Mouse (Mus musculus) C2C12 (cell line): ENCODE data around the gene Adamts9. TPM values are rescaled to one million over a fixed set of nuclear protein-coding genes. Genes with fewer than 3 reads are reported as not detected.

Experiments used
- H3K27me3 ChIP-seq: one replicate; pipeline ENCODE4 v1.6.1; 2011; ENCODE audit not compliant: control insufficient read depth, insufficient read depth, insufficient read length
- H3K36me3 ChIP-seq: one replicate; pipeline ENCODE4 v1.6.1; 2011; ENCODE audit not compliant: control insufficient read depth, insufficient read depth
- H3K4me3 ChIP-seq: one replicate; pipeline ENCODE4 v1.5.1; 2011; ENCODE audit warnings: mild to moderate bottlenecking, control low read depth; ENCODE audit not compliant: poor library complexity, insufficient read depth, severe bottlenecking
- H3K79me2 ChIP-seq: one replicate; pipeline ENCODE4 v1.6.1; 2011; ENCODE audit not compliant: control insufficient read depth, insufficient read depth
- H3K79me3 ChIP-seq: one replicate; pipeline ENCODE4 v1.6.1; 2011; ENCODE audit warnings: low read depth, control low read depth
- H3ac ChIP-seq: one replicate; pipeline ENCODE3; 2011; ENCODE audit warnings: low read depth; ENCODE audit not compliant: control insufficient read depth, insufficient read length
- CEBPB ChIP-seq: IDR thresholded peaks from one replicate; pipeline ENCODE4 v1.6.1; 2011; ENCODE audit warnings: low read depth, mild to moderate bottlenecking, control low read depth, moderate library complexity
- CTCF ChIP-seq: IDR thresholded peaks from one replicate; pipeline ENCODE4 v1.5.1; 2011; ENCODE audit not compliant: control insufficient read depth, insufficient read depth, insufficient read length
- FOSL1 ChIP-seq: IDR thresholded peaks from one replicate; pipeline ENCODE4 v1.8.0; 2011; ENCODE audit warnings: mild to moderate bottlenecking, low read length; ENCODE audit not compliant: poor library complexity, insufficient read depth, severe bottlenecking
- MAX ChIP-seq: IDR thresholded peaks from one replicate; pipeline ENCODE4 v1.6.1; 2011; ENCODE audit warnings: mild to moderate bottlenecking, control low read depth
- MYOD1 ChIP-seq: IDR thresholded peaks from one replicate; pipeline ENCODE4 v1.6.1; 2011; ENCODE audit warnings: low read depth; ENCODE audit not compliant: control insufficient read depth, insufficient read length
- MYOG ChIP-seq: IDR thresholded peaks from one replicate; pipeline ENCODE4 v1.6.1; 2011; ENCODE audit not compliant: control insufficient read depth, insufficient read length; ENCODE audit errors: extremely low read depth
- USF1 ChIP-seq: IDR thresholded peaks from one replicate; pipeline ENCODE4 v1.6.1; 2011; ENCODE audit warnings: low read depth, mild to moderate bottlenecking, control low read depth, moderate library complexity
- polyA plus RNA-seq: library from polyadenylated mRNA; unstranded; fragments of >200 nt; fragmentation: generic; extraction: Trizol; gene quantifications from one replicate; pipeline ENCODE4 v1.2.1, GENCODE M21; 2012; ENCODE audit warnings: missing spikeins

Gene Adamts9
- polyA plus RNA-seq, 1 experiment: 0.04 TPM

GRCm38 (mm10) chr6:92981451-92982186, 38.3 kb upstream of the Adamts9 start:
- no peaks in the 10 kb centered on the region for H3K79me2 ChIP-seq
- no peaks in the 10 kb centered on the region for H3K36me3 ChIP-seq
- no peak overlapping the region for H3ac ChIP-seq
- TF ChIP-seq CTCF: no peak
- TF ChIP-seq FOSL1: no peak
- TF ChIP-seq CEBPB: no peak
- TF ChIP-seq USF1: no peak
- H3K79me3 ChIP-seq: no peaks in the 10 kb centered on the region
- H3K27me3 ChIP-seq: no peaks in the 10 kb centered on the region
- H3K4me3 ChIP-seq: no peak overlapping the region

DNA sequence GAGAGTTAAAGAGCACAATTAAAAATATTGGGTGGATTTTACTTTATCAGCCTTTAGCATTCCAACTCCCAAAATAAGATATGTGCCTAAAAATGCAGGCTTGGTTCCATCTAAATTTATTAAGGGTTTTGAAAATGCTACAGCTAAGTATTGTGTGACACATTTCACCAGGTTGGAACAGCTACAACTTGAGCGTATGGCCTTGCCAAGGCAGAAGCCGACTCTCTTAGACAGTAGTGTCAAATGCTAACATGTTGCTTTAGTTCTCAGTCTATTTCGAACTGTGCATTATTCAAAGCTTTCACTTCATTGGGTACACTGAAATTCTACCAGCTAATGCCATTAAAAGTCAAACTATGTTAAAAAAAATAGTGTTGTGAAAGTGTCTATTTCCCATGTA, 30.0 kb upstream of the Adamts9 start:
- no peak overlapping the region for H3ac ChIP-seq
- no peaks in the 10 kb centered on the region for H3K79me2 ChIP-seq
- no peaks in the 10 kb centered on the region for H3K79me3 ChIP-seq
- no peaks in the 10 kb centered on the region for H3K27me3 ChIP-seq
- no peaks in the 10 kb centered on the region for H3K36me3 ChIP-seq
- no peak overlapping the region for H3K4me3 ChIP-seq
- TF ChIP-seq CTCF (no peak), USF1 (no peak), MYOG (no peak), FOSL1 (no peak), MAX (no peak), MYOD1 (no peak), CEBPB (no peak)

- no peak overlapping the region for H3ac ChIP-seq
- no peak overlapping the region for H3K4me3 ChIP-seq
- H3K36me3 ChIP-seq: no peaks in the 10 kb centered on the region
- H3K79me3 ChIP-seq: no peaks in the 10 kb centered on the region
- no peaks in the 10 kb centered on the region for H3K27me3 ChIP-seq
- TF ChIP-seq FOSL1 (no peak), CEBPB (no peak), USF1 (no peak), MAX (no peak), CTCF (no peak), MYOD1 (no peak), MYOG (no peak)
- H3K79me2 ChIP-seq: no peaks in the 10 kb centered on the region
These were observed 25.4 kb upstream of the Adamts9 start for GRCm38 (mm10) chr6:92968718-92969117.

- no peak overlapping the region for H3K4me3 ChIP-seq
- H3ac ChIP-seq: no peak overlapping the region
- no peak for TF ChIP-seq FOSL1
- TF ChIP-seq MYOD1: no peak
- TF ChIP-seq CTCF: no peak
- H3K36me3 ChIP-seq: no peaks in the 10 kb centered on the region
- H3K79me2 ChIP-seq: no peaks in the 10 kb centered on the region
- no peaks in the 10 kb centered on the region for H3K27me3 ChIP-seq
- no peaks in the 10 kb centered on the region for H3K79me3 ChIP-seq
These were observed 24.9 kb upstream of the Adamts9 start for GRCm38 (mm10) chr6:92968216-92968615.

DNA sequence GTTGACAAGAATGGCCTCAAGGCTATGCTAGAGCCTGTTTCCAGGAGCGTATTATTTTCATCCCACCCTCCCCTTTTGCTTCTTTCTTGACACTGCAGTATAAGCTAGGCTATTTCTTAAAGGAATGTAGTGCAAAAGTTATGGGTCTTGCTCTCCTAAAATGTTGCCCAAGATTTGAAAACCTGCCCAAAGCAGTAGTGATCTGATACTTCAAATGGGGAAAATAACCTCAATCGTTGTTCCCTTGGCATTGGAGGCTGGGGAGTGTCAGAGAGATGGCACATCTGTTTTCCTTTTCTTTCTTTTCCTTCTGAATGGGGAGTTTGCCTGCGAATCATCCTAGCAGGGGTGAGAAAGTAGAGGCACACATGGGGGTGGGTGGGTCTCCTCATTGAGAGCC, 19.7 kb upstream of the Adamts9 start:
- no peaks in the 10 kb centered on the region for H3K36me3 ChIP-seq
- no peaks in the 10 kb centered on the region for H3K79me3 ChIP-seq
- no peaks in the 10 kb centered on the region for H3K27me3 ChIP-seq
- H3K4me3 ChIP-seq: no peak overlapping the region
- H3K79me2 ChIP-seq: no peaks in the 10 kb centered on the region
- H3ac ChIP-seq: no peak overlapping the region
- no peak for TF ChIP-seq CTCF
- no peak for TF ChIP-seq CEBPB
- no peak for TF ChIP-seq MYOD1
- TF ChIP-seq USF1: no peak

GRCm38 (mm10) chr6:92960997-92961396, 17.7 kb upstream of the Adamts9 start:
- no peak for TF ChIP-seq MYOG
- no peak for TF ChIP-seq MYOD1
- TF ChIP-seq CEBPB: no peak
- no peak for TF ChIP-seq CTCF
- TF ChIP-seq MAX: no peak
- no peak for TF ChIP-seq FOSL1
- no peak for TF ChIP-seq USF1
- no peaks in the 10 kb centered on the region for H3K79me2 ChIP-seq
- H3ac ChIP-seq: no peak overlapping the region
- H3K79me3 ChIP-seq: no peaks in the 10 kb centered on the region
- H3K36me3 ChIP-seq: no peaks in the 10 kb centered on the region
- H3K27me3 ChIP-seq: no peaks in the 10 kb centered on the region
- H3K4me3 ChIP-seq: no peak overlapping the region
